32 mouse cellular contexts compared by ENCODE assay signal in genomic region chr2:126399017-126399416, GRCm38 (mm10).
"Had no signal": no experiment of that assay in that cellular context is flagged by ENCODE, and none has a peak within 500 bp of the region (broad histone marks: within the 10 kb centered on the region; RNA-seq: fewer than 3 reads in every experiment).

No protein-coding gene starts in this region.

- H3K27me3 ChIP-seq: heart, embryonic 12.5 days; heart, embryonic 13.5 days; heart, embryonic 15.5 days; hindbrain, embryonic 12.5 days; hindbrain, embryonic 13.5 days; hindbrain, embryonic 15.5 days; intestine, embryonic 15.5 days; kidney, embryonic 15.5 days had no signal

- H3K4me3 ChIP-seq: heart, embryonic 12.5 days; heart, embryonic 13.5 days; heart, embryonic 15.5 days; hindbrain, embryonic 10.5 days; hindbrain, embryonic 12.5 days; hindbrain, embryonic 13.5 days; hindbrain, embryonic 15.5 days; intestine, embryonic 15.5 days; kidney, embryonic 15.5 days; layer of hippocampus, adult 2 months; left cerebral cortex, adult 2 months had no signal

- DNase-seq: heart, postnatal 10 days; heart, postnatal 14 days; heart, postnatal 36 days; heart, postnatal 4 days; kidney, adult 11 months; kidney, adult 18-20 months; kidney, adult 2 months; kidney, adult 8-10 months; kidney, postnatal 10 days; kidney, postnatal 14 days; kidney, postnatal 25 days; kidney, postnatal 36 days; kidney, postnatal 4 days; layer of hippocampus, adult 9-11 months; layer of hippocampus, postnatal 36 days had no signal

- H3K9ac ChIP-seq: heart, embryonic 12.5 days; heart, embryonic 13.5 days; heart, embryonic 15.5 days; hindbrain, embryonic 12.5 days; hindbrain, embryonic 13.5 days; hindbrain, embryonic 14.5 days; hindbrain, embryonic 15.5 days; intestine, embryonic 15.5 days; kidney, embryonic 15.5 days had no signal

- H3K4me1 ChIP-seq: heart, embryonic 12.5 days; heart, embryonic 13.5 days; heart, embryonic 15.5 days; hindbrain, embryonic 10.5 days; hindbrain, embryonic 12.5 days; hindbrain, embryonic 13.5 days; hindbrain, embryonic 15.5 days; intestine, embryonic 15.5 days; kidney, embryonic 15.5 days had no signal

- H3K27ac ChIP-seq: heart, embryonic 13.5 days; heart, embryonic 15.5 days; hindbrain, embryonic 10.5 days; hindbrain, embryonic 12.5 days; hindbrain, embryonic 13.5 days; hindbrain, embryonic 14.5 days; hindbrain, embryonic 15.5 days; hindbrain, postnatal 0 days; intestine, embryonic 15.5 days; kidney, embryonic 15.5 days; kidney, postnatal 0 days; layer of hippocampus, adult 2 months; left cerebral cortex, adult 2 months had no signal

- ATAC-seq: hindbrain, postnatal 0 days; inflammation-experienced regulatory T-cells, adult 6 months; intestine, embryonic 15.5 days; intestine, embryonic 16.5 days; intestine, postnatal 0 days had no signal

- H3K4me2 ChIP-seq: heart, embryonic 12.5 days; heart, embryonic 13.5 days; heart, embryonic 15.5 days; hindbrain, embryonic 12.5 days; hindbrain, embryonic 13.5 days; hindbrain, embryonic 14.5 days; hindbrain, embryonic 15.5 days; intestine, embryonic 15.5 days; kidney, embryonic 15.5 days had no signal

- H3K9me3 ChIP-seq: heart, embryonic 12.5 days; heart, embryonic 13.5 days; heart, embryonic 15.5 days; hindbrain, embryonic 10.5 days; hindbrain, embryonic 12.5 days; hindbrain, embryonic 13.5 days; hindbrain, embryonic 15.5 days; intestine, embryonic 15.5 days; kidney, embryonic 15.5 days had no signal

- H3K36me3 ChIP-seq: heart, embryonic 12.5 days; heart, embryonic 13.5 days; heart, embryonic 15.5 days; hindbrain, embryonic 10.5 days; hindbrain, embryonic 12.5 days; hindbrain, embryonic 13.5 days; hindbrain, embryonic 15.5 days; intestine, embryonic 15.5 days; kidney, embryonic 15.5 days had no signal
